Mouse (Mus musculus): ENCODE data around the gene Prep.

GRCm38 (mm10) chr10:45116832-45117231 lies 49.8 kb downstream of the Prep start:
- no peak for TF ChIP-seq GATA1 (IDR thresholded peaks at IDR 0.05; ENCODE audit: borderline replicate concordance, low read length)
- TF ChIP-seq FLI1 (IDR thresholded peaks at IDR 0.05; ENCODE audit: low read length): no peak

Data from megakaryocyte, embryonic 14.5 days (primary cell).